Mouse (Mus musculus): ENCODE measurements around the gene Btbd35f9. TPM values are rescaled to one million over a fixed set of nuclear protein-coding genes. Genes with fewer than 3 reads are reported as not detected.

Gene Btbd35f9
- not detected for polyA plus RNA-seq (2017; shearing (Covaris generic))

DNA sequence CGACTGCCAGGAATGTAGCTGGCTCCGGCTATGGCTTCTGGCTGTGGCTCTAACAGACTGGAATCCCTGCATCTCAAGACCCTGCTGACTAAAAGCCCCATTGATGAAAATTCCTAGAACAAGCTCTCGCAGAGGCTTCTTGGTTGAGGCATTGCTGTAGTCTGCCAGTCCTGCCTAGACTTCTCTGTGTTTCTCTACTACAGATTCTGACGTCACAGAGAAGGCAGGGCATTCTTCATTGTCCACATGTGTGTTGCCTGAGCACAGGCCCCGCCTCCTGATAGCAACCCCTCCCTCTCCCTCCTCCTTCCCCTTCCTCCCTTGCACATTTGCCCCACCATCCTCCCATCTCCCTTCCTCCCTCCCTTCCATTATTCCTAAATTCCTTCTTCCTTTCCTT lies at the start of gene Btbd35f9:
Gene Btbd35f9, minus strand, starts transcription at position 101 of the 400 bp plus-strand sequence.

Other genes starting within 250 kb of the Btbd35f9 start
- not detected for gene Btbd35f6, start 205.0 kb downstream of the Btbd35f9 start, polyA plus RNA-seq (2017; shearing (Covaris generic))
- gene Gm21870, start 174.7 kb downstream of the Btbd35f9 start, polyA plus RNA-seq (2017; shearing (Covaris generic)) = under 1 TPM in 1 of 2 experiments, not detected in 1; 0.87 TPM
- under 1 TPM in 1 of 2 experiments, not detected in 1; 0.44 TPM for gene Spin2g, start 77.2 kb upstream of the Btbd35f9 start, polyA plus RNA-seq (2017; shearing (Covaris generic))